Mouse (Mus musculus) forebrain, embryonic 10.5 days (tissue): ENCODE measurements around the gene Jhy. TPM values are rescaled to one million over a fixed set of nuclear protein-coding genes. Genes with fewer than 3 reads are reported as not detected.
A peak's percentile ranks its signal among the peaks of the same experiment; 100 is the strongest.

Experiments
- DNase-seq: peaks from one replicate; pipeline ENCODE4 v3.0.0-alpha.2; 2017; ENCODE audit warnings: low spot score; ENCODE audit errors: extremely low spot score
- H3K27ac ChIP-seq: fragments of 300-500 bp; sonication (generic); 2 replicates; pipeline ENCODE4 v1.5.1; 2016; ENCODE audit warnings: mild to moderate bottlenecking
- H3K27me3 ChIP-seq: fragments of 300-500 bp; sonication (generic); 2 replicates; pipeline ENCODE4 v1.6.1; 2016; ENCODE audit warnings: mild to moderate bottlenecking; ENCODE audit not compliant: poor library complexity, severe bottlenecking
- H3K36me3 ChIP-seq: fragments of 300-500 bp; sonication (generic); replicated peaks from 2 replicates; pipeline ENCODE4 v1.6.1; 2016; ENCODE audit warnings: mild to moderate bottlenecking, moderate library complexity
- H3K4me1 ChIP-seq: fragments of 300-500 bp; sonication (generic); 2 replicates; pipeline ENCODE4 v1.6.1; 2016
- H3K4me3 ChIP-seq: fragments of 300-500 bp; sonication (generic); 2 replicates; pipeline ENCODE4 v1.5.1; 2016; ENCODE audit warnings: mild to moderate bottlenecking, moderate library complexity
- H3K9me3 ChIP-seq: fragments of 300-500 bp; sonication (generic); 2 replicates; pipeline ENCODE4 v1.6.1; 2016; ENCODE audit warnings: mild to moderate bottlenecking, moderate library complexity
- WGBS: fragments of 180-500 bp; shearing (Covaris S2); methylation state at CpG from one replicate; pipeline ENCODE4 v1.1.7; 2016; 5-methylcytosine and 5-hydroxymethylcytosine counted together
- polyA plus RNA-seq: library from polyadenylated mRNA; unstranded; fragments of >200 nt; fragmentation: Nextera tagmentation; extraction: Ambion mirVana; gene quantifications from 2 replicates; pipeline ENCODE4 v1.2.1, GENCODE M21; 2016

Gene Jhy
- polyA plus RNA-seq, 1 experiment from 2014 or later, result 0.26 TPM

GRCm38 (mm10) chr9:40982480-40982879 lies 18.6 kb upstream of the Jhy start:
- Histone ChIP-seq H3K36me3 (no peaks in the 10 kb centered on the region), H3K9me3 (no peaks in the 10 kb centered on the region), H3K4me3 (no peak overlapping the region), H3K4me1 (no peaks in the 10 kb centered on the region), H3K27me3 (no peaks in the 10 kb centered on the region; the same call in none of the 2 replicates), H3K27ac (no peak overlapping the region)
- no peak for DNase-seq
- 43% methylated on average over 6 of the region's 6 CpGs for WGBS

DNA sequence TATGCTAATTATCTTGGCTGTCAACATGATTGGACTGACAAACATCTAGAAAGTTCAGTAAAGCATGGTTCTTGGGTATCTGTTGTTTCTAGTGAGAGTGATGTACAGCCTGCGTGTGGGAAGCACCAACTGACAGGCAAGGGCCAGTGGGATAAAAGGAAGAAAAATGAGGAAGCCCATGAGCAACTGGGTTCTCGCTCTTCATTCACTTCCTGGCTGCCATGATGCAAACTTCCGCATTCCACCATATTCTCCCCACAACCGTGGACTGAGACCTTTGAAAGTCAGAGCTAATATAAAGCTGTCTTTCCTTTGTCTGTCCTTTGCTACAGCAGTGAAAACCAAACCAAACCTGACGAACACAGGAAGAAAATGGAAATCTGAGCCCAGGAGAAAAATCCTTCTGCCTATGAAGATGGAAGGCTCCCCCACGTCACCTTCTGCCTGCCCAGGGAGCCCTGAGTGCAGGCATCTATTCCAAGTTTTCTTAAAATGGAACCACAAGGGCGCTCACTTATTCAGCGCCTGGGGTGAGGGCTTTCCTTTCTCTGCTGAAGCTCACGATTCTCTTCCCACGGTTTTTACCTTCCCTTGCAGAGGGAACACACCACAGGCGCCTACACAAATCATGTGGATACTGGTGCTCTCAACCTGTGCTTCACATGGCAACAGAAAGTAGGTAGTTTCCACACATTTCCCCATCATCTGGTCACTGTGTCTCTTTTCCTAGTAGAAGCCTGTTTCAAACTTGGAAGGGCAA lies 10.3 kb upstream of the Jhy start:
- Histone ChIP-seq H3K4me1 (no peaks in the 10 kb centered on the region), H3K36me3 (no peaks in the 10 kb centered on the region), H3K27me3 (no peaks in the 10 kb centered on the region; the same call in 1 of the 2 replicates), H3K9me3 (no peaks in the 10 kb centered on the region), H3K4me3 (no peak overlapping the region), H3K27ac (no peak overlapping the region)
- WGBS, result 80% methylated on average over 11 of the region's 11 CpGs
- no peak for DNase-seq

- H3K27ac ChIP-seq, result no peak overlapping the region
- no peak for DNase-seq
- H3K9me3 ChIP-seq, result no peaks in the 10 kb centered on the region; the same call in 1 of the 2 replicates
- peaks cover 71% of the 10 kb centered on the region for H3K27me3 ChIP-seq
- H3K36me3 ChIP-seq, result no peaks in the 10 kb centered on the region
- peak overlapping the region; percentile 68 for H3K4me3 ChIP-seq
- H3K4me1 ChIP-seq, result peaks cover 16% of the 10 kb centered on the region
- WGBS, result 12% methylated on average over 7 of the region's 7 CpGs
Observed at GRCm38 (mm10) chr9:40964418-40964714, 448 bp upstream of the Jhy start.

DNA sequence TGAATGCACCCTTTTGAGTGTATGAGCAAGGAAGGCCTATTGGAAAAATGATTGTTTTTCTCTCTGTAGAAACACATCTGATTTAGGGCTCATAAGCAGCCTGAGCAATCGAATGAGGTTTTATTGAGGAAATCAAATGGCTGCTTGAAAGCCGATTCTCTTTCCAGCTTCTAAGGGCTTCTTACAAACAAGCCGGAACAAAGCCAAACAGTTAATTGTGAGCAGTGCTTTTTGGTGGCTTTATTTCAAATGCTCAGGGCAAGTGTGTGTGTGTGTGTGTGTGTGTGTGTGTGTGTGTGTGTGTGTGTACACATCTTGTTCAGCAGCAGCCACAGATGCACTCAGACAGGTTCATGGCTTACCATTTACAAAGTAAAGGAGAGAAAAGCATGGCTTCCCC lies 2.5 kb downstream of the Jhy start:
- no peak for DNase-seq
- Histone ChIP-seq H3K4me1 (peaks cover 16% of the 10 kb centered on the region), H3K9me3 (no peaks in the 10 kb centered on the region; the same call in 1 of the 2 replicates), H3K27ac (no peak overlapping the region), H3K4me3 (no peak overlapping the region), H3K27me3 (peaks cover 75% of the 10 kb centered on the region), H3K36me3 (no peaks in the 10 kb centered on the region)
- 75% methylated on average over 3 of the region's 3 CpGs for WGBS

DNA sequence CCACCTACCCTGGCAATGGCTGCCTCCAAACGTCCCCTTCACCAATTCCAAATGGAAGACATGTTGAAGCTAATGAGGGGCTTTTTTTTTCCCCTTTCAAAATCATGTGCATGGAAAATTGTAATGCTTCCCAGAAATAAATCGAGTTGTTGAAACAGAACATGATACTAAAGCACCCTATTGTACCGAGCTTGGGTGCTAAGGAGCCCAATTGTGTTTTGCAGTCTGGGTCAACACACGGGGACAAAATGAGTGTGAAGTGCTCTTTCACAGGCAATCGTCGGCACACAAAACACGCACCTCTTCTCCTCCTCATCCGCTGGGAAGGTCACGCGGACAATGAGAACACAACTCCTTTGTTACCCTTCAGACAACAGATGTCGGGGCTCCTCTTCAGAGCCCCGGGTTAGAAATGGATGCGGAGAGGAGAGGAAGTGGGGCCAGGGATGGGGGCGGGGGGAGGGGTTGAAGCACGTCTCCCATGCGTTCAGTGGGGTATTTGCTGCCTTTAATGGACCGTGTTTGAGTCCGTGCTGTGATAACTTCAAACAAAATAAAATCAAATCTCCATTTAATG lies 14.8 kb downstream of the Jhy start:
- 51% methylated on average over 18 of the region's 18 CpGs for WGBS
- peaks cover 10% of the 10 kb centered on the region for H3K4me1 ChIP-seq
- peak overlapping the region; percentile 10; the same call in 1 of the 2 replicates for H3K4me3 ChIP-seq
- peaks cover 66% of the 10 kb centered on the region for H3K27me3 ChIP-seq
- no peaks in the 10 kb centered on the region for H3K36me3 ChIP-seq
- no peak overlapping the region for H3K27ac ChIP-seq
- H3K9me3 ChIP-seq, result no peaks in the 10 kb centered on the region
- no peak for DNase-seq

GRCm38 (mm10) chr9:40948473-40948872 lies 15.4 kb downstream of the Jhy start:
- 94% methylated on average over 6 of the region's 6 CpGs for WGBS

GRCm38 (mm10) chr9:40947131-40947530 lies 16.8 kb downstream of the Jhy start:
- DNase-seq, result no peak
- no peak overlapping the region for H3K4me3 ChIP-seq
- H3K27me3 ChIP-seq, result peaks cover 67% of the 10 kb centered on the region
- H3K36me3 ChIP-seq, result no peaks in the 10 kb centered on the region
- no peaks in the 10 kb centered on the region for H3K9me3 ChIP-seq
- H3K27ac ChIP-seq, result no peak overlapping the region
- H3K4me1 ChIP-seq, result peaks cover 10% of the 10 kb centered on the region
- WGBS, result 80% methylated on average over 4 of the region's 4 CpGs

More at GRCm38 (mm10) chr9:40948473-40948872, 15.4 kb downstream of the Jhy start:
- Histone ChIP-seq H3K27me3 (peaks cover 73% of the 10 kb centered on the region), H3K27ac (no peak overlapping the region), H3K4me3 (no peak overlapping the region), H3K4me1 (peaks cover 10% of the 10 kb centered on the region), H3K36me3 (no peaks in the 10 kb centered on the region), H3K9me3 (no peaks in the 10 kb centered on the region)
- DNase-seq, result no peak

- Histone ChIP-seq H3K27ac (no peak overlapping the region), H3K4me1 (no peaks in the 10 kb centered on the region), H3K36me3 (no peaks in the 10 kb centered on the region), H3K27me3 (no peaks in the 10 kb centered on the region), H3K4me3 (no peak overlapping the region), H3K9me3 (no peaks in the 10 kb centered on the region)
- WGBS, result 69% methylated on average over 7 of the region's 7 CpGs
- DNase-seq, result no peak
Observed at GRCm38 (mm10) chr9:40937425-40937824, 26.5 kb downstream of the Jhy start.

- H3K9me3 ChIP-seq, result no peaks in the 10 kb centered on the region
- peaks cover 1% of the 10 kb centered on the region for H3K4me1 ChIP-seq
- WGBS, result 79% methylated on average over 3 of the region's 3 CpGs
- DNase-seq, result no peak
- peaks cover 6% of the 10 kb centered on the region; the same call in 1 of the 2 replicates for H3K27me3 ChIP-seq
- no peak overlapping the region for H3K4me3 ChIP-seq
- H3K36me3 ChIP-seq, result no peaks in the 10 kb centered on the region
- H3K27ac ChIP-seq, result no peak overlapping the region
Observed at GRCm38 (mm10) chr9:40933323-40933722, 30.6 kb downstream of the Jhy start.

DNA sequence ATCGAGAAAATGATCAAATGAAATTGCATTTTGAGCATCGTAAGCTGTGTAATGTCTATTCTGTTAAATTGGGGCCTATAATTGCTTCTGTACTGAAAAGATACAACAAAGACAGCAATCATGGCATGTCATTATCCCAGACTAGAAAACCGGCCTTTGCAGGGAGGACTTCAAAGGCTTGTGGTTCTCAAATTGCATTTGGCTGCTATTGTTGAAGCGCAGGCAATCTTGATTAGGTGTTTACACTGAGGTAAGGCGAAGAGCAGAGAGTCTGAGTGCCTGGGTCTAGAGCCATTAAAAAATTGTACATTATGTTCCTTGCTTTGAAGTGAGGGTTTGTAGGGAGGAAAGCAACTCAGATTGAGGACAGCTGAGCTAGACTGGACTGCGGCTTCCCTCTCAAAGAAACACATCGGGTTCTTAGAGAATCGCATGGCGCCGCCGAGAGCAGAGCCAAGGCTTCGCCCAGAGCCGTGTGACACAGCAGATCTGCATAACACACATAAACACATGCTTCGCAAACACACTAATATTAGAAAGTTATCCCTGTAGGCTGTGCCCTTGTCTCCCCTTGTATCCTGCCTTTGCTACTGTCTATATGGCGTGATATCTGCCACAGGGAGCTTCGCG lies 36.5 kb downstream of the Jhy start:
- DNase-seq, result no peak
- Histone ChIP-seq H3K4me3 (no peak overlapping the region), H3K27ac (peak overlapping the region; percentile 49; the same call in 1 of the 2 replicates), H3K9me3 (no peaks in the 10 kb centered on the region), H3K36me3 (no peaks in the 10 kb centered on the region), H3K27me3 (peaks cover 6% of the 10 kb centered on the region; the same call in 1 of the 2 replicates), H3K4me1 (peaks cover 13% of the 10 kb centered on the region)
- 76% methylated on average over 17 of the region's 17 CpGs for WGBS

GRCm38 (mm10) chr9:40917871-40918613 lies 45.9 kb downstream of the Jhy start:
- Histone ChIP-seq H3K4me3 (no peak overlapping the region), H3K36me3 (no peaks in the 10 kb centered on the region), H3K9me3 (no peaks in the 10 kb centered on the region), H3K27me3 (peaks cover 49% of the 10 kb centered on the region; the same call in 1 of the 2 replicates), H3K4me1 (peaks cover 42% of the 10 kb centered on the region), H3K27ac (no peak overlapping the region)
- 37% methylated on average over 12 of the region's 12 CpGs for WGBS
- no peak for DNase-seq

DNA sequence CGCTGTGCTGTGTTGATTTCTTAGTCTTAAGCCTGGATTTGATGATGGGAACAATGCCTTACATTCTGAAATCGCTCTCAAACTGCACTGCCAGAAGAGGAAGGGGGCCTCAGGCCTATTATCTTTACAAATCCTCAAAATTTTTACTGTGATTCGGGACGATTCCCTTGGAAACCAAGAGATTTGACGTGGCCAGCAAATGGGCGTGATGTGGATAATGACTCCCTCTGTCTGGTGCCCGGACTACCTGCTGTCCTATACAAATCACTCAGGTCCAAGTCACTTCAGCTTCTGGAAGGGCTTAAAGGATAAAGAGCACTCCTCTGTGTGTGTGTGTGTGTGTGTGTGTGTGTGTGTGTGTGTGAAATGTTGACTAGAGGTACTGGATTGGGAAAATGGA lies 55.0 kb downstream of the Jhy start:
- DNase-seq, result peak; percentile 53
- H3K36me3 ChIP-seq, result no peaks in the 10 kb centered on the region
- peaks cover 44% of the 10 kb centered on the region for H3K4me1 ChIP-seq
- H3K4me3 ChIP-seq, result peak overlapping the region; percentile 21; the same call in 1 of the 2 replicates
- 12% methylated on average over 7 of the region's 7 CpGs for WGBS
- H3K9me3 ChIP-seq, result no peaks in the 10 kb centered on the region
- no peak overlapping the region for H3K27ac ChIP-seq
- peaks cover 57% of the 10 kb centered on the region for H3K27me3 ChIP-seq
